Mouse (Mus musculus) forebrain, embryonic 16.5 days (tissue): ENCODE data around the gene Nob1. TPM values are rescaled to one million over a fixed set of nuclear protein-coding genes. Genes with fewer than 3 reads are reported as not detected.
A peak's percentile ranks its signal among the peaks of the same experiment; 100 is the strongest.

ENCODE experiments used
- ATAC-seq: fragments of 200-750 bp; cut with Nextera tagmentation; 2 replicates; pipeline ENCODE4 v1.8.0; 2017; ENCODE audit warnings: mild to moderate bottlenecking, moderate library complexity
- H3K27ac ChIP-seq: fragments of 300-500 bp; sonication (generic); 2 replicates; pipeline ENCODE4 v1.5.1; 2014; ENCODE audit warnings: low read length, control low read depth
- H3K27me3 ChIP-seq: fragments of 300-500 bp; sonication (generic); replicated peaks from 2 replicates; pipeline ENCODE4 v1.6.1; 2014; ENCODE audit warnings: low read length; ENCODE audit not compliant: control insufficient read depth, insufficient read depth
- H3K36me3 ChIP-seq: fragments of 300-500 bp; sonication (generic); 2 replicates; pipeline ENCODE4 v1.6.1; 2014; ENCODE audit not compliant: control insufficient read depth, insufficient read depth
- H3K4me1 ChIP-seq: fragments of 300-500 bp; sonication (generic); replicated peaks from 2 replicates; pipeline ENCODE4 v1.6.1; 2014; ENCODE audit warnings: low read length; ENCODE audit not compliant: control insufficient read depth, insufficient read depth
- H3K4me2 ChIP-seq: fragments of 300-500 bp; sonication (generic); 2 replicates; pipeline ENCODE4 v1.6.1; 2014; ENCODE audit warnings: mild to moderate bottlenecking, low read length, control low read depth
- H3K4me3 ChIP-seq: fragments of 300-500 bp; sonication (generic); replicated peaks from 2 replicates; pipeline ENCODE4 v1.5.1; 2014; ENCODE audit warnings: mild to moderate bottlenecking, low read length, control low read depth
- H3K9ac ChIP-seq: fragments of 300-500 bp; sonication (generic); replicated peaks from 2 replicates; pipeline ENCODE4 v1.6.1; 2014; ENCODE audit warnings: low read depth, low read length, control low read depth
- H3K9me3 ChIP-seq: fragments of 300-500 bp; sonication (generic); 2 replicates; pipeline ENCODE4 v1.6.1; 2016; ENCODE audit warnings: low read length; ENCODE audit not compliant: control insufficient read depth
- WGBS: fragments of 180-500 bp; shearing (Covaris S2); extraction: QIAGEN DNeasy Blood & Tissue Kit; methylation state at CpG from one replicate; pipeline ENCODE4 v1.1.7; 2014; 5-methylcytosine and 5-hydroxymethylcytosine counted together
- polyA plus RNA-seq: library from polyadenylated mRNA; unstranded; fragments of >200 nt; fragmentation: Nextera tagmentation; extraction: Ambion mirVana; gene quantifications from 2 replicates; pipeline ENCODE4 v1.2.1, GENCODE M21; 2015

The Nob1 gene
- polyA plus RNA-seq, 1 experiment from 2014 or later: 90.0 TPM

GRCm38 (mm10) chr8:107417001-107417400 lies 7.8 kb downstream of the Nob1 start:
- H3K36me3 ChIP-seq: peaks cover 41% of the 10 kb centered on the region
- no peak for ATAC-seq
- no peak overlapping the region for H3K9ac ChIP-seq
- no peak overlapping the region for H3K27ac ChIP-seq
- no peaks in the 10 kb centered on the region for H3K27me3 ChIP-seq
- H3K4me2 ChIP-seq: no peak overlapping the region
- 88% methylated on average over 12 of the region's 12 CpGs for WGBS
- H3K4me1 ChIP-seq: 0 out of 2 replicates have a peak, but pooled peaks cover 4% of the 10 kb centered on the region
- H3K4me3 ChIP-seq: no peak overlapping the region
- no peaks in the 10 kb centered on the region for H3K9me3 ChIP-seq

GRCm38 (mm10) chr8:107413881-107414280 lies 11.0 kb downstream of the Nob1 start:
- H3K27ac ChIP-seq: no peak overlapping the region
- no peaks in the 10 kb centered on the region for H3K9me3 ChIP-seq
- H3K9ac ChIP-seq: no peak overlapping the region
- ATAC-seq: no peak
- WGBS: 92% methylated on average over 10 of the region's 10 CpGs
- no peak overlapping the region for H3K4me3 ChIP-seq
- H3K36me3 ChIP-seq: peaks cover 53% of the 10 kb centered on the region
- H3K4me2 ChIP-seq: no peak overlapping the region
- H3K27me3 ChIP-seq: no peaks in the 10 kb centered on the region
- H3K4me1 ChIP-seq: no peaks in the 10 kb centered on the region

GRCm38 (mm10) chr8:107412552-107412951 lies 12.3 kb downstream of the Nob1 start:
- 93% methylated on average over 8 of the region's 8 CpGs for WGBS

GRCm38 (mm10) chr8:107411391-107411790 lies 13.5 kb downstream of the Nob1 start:
- Histone ChIP-seq H3K4me3 (no peak overlapping the region), H3K36me3 (peaks cover 45% of the 10 kb centered on the region), H3K9me3 (no peaks in the 10 kb centered on the region), H3K4me1 (no peaks in the 10 kb centered on the region), H3K27ac (no peak overlapping the region), H3K9ac (no peak overlapping the region), H3K27me3 (no peaks in the 10 kb centered on the region), H3K4me2 (no peak overlapping the region)
- WGBS: 73% methylated on average over 4 of the region's 4 CpGs
- ATAC-seq: no peak

More at GRCm38 (mm10) chr8:107412552-107412951, 12.3 kb downstream of the Nob1 start:
- H3K4me2 ChIP-seq: no peak overlapping the region
- no peaks in the 10 kb centered on the region for H3K9me3 ChIP-seq
- ATAC-seq: no peak
- H3K27ac ChIP-seq: no peak overlapping the region
- no peak overlapping the region for H3K9ac ChIP-seq
- no peak overlapping the region for H3K4me3 ChIP-seq
- H3K27me3 ChIP-seq: no peaks in the 10 kb centered on the region
- peaks cover 51% of the 10 kb centered on the region for H3K36me3 ChIP-seq
- H3K4me1 ChIP-seq: no peaks in the 10 kb centered on the region

- Histone ChIP-seq H3K27ac (no peak overlapping the region), H3K27me3 (no peaks in the 10 kb centered on the region), H3K36me3 (peaks cover 17% of the 10 kb centered on the region), H3K9me3 (no peaks in the 10 kb centered on the region), H3K4me3 (no peak overlapping the region), H3K9ac (no peak overlapping the region), H3K4me2 (no peak overlapping the region), H3K4me1 (peaks cover 10% of the 10 kb centered on the region)
- 52% methylated on average over 3 of the region's 3 CpGs for WGBS
- no peak for ATAC-seq
These were observed 18.9 kb downstream of the Nob1 start for GRCm38 (mm10) chr8:107405935-107406334.

- Histone ChIP-seq H3K4me3 (no peak overlapping the region), H3K36me3 (0 out of 2 replicates have a peak, but pooled peaks cover 1% of the 10 kb centered on the region), H3K4me1 (peaks cover 14% of the 10 kb centered on the region), H3K4me2 (no peak overlapping the region), H3K27me3 (no peaks in the 10 kb centered on the region), H3K27ac (no peak overlapping the region), H3K9me3 (no peaks in the 10 kb centered on the region), H3K9ac (no peak overlapping the region)
- 78% methylated on average over 4 of the region's 4 CpGs for WGBS
- no peak for ATAC-seq
These were observed 20.8 kb downstream of the Nob1 start for GRCm38 (mm10) chr8:107404057-107404456.

GRCm38 (mm10) chr8:107403038-107403781 lies 21.6 kb downstream of the Nob1 start, which contains the start of gene Nqo1:
Gene Nqo1, minus strand, starts transcription at chr8:107403206.
- ATAC-seq: peak; percentile 96
- Histone ChIP-seq H3K9ac (peak within 1 kb of the TSS; percentile 24; the same call in 1 of the 2 replicates), H3K4me3 (peak within 1 kb of the TSS; percentile 36), H3K27ac (no peak within 1 kb of the TSS), H3K4me2 (peak within 1 kb of the TSS; percentile 53), H3K4me1 (peaks cover 14% of the 10 kb centered on the region), H3K36me3 (no peaks in the 10 kb centered on the region), H3K9me3 (no peaks in the 10 kb centered on the region), H3K27me3 (no peaks in the 10 kb centered on the region)
- 13% methylated on average over 22 of the region's 22 CpGs for WGBS

GRCm38 (mm10) chr8:107401866-107402265 lies 23.0 kb downstream of the Nob1 start:
- H3K36me3 ChIP-seq: no peaks in the 10 kb centered on the region
- peaks cover 14% of the 10 kb centered on the region for H3K4me1 ChIP-seq
- no peak overlapping the region for H3K4me3 ChIP-seq
- no peaks in the 10 kb centered on the region for H3K9me3 ChIP-seq
- no peaks in the 10 kb centered on the region for H3K27me3 ChIP-seq
- H3K4me2 ChIP-seq: no peak overlapping the region
- WGBS: 79% methylated on average over 5 of the region's 5 CpGs
- no peak overlapping the region for H3K9ac ChIP-seq
- H3K27ac ChIP-seq: no peak overlapping the region
- ATAC-seq: no peak

GRCm38 (mm10) chr8:107399495-107399894 lies 25.4 kb downstream of the Nob1 start:
- H3K4me2 ChIP-seq: no peak overlapping the region
- H3K9ac ChIP-seq: no peak overlapping the region
- H3K36me3 ChIP-seq: no peaks in the 10 kb centered on the region
- H3K27me3 ChIP-seq: no peaks in the 10 kb centered on the region
- H3K27ac ChIP-seq: no peak overlapping the region
- 30% methylated on average over 9 of the region's 9 CpGs for WGBS
- ATAC-seq: no peak
- H3K9me3 ChIP-seq: no peaks in the 10 kb centered on the region
- peaks cover 14% of the 10 kb centered on the region for H3K4me1 ChIP-seq
- no peak overlapping the region for H3K4me3 ChIP-seq
